Mouse (Mus musculus) small intestine, adult 2 months (tissue): ENCODE data around the gene Prkd1.

Experiments
- CTCF ChIP-seq: fragments of 200-500 bp; IDR thresholded peaks from 2 replicates; pipeline ENCODE4 v1.5.1; 2012; ENCODE audit warnings: low read depth, mild to moderate bottlenecking, control low read depth, inconsistent platforms, low read length, moderate library complexity, mixed read lengths; ENCODE audit not compliant: insufficient replicate concordance, insufficient read length; ENCODE audit errors: extremely low read depth
- POLR2A ChIP-seq: fragments of 200-500 bp; IDR thresholded peaks from 2 replicates; pipeline ENCODE4 v1.6.1; 2012; ENCODE audit warnings: low read depth, mild to moderate bottlenecking, control low read depth, inconsistent platforms, low read length, moderate library complexity

DNA sequence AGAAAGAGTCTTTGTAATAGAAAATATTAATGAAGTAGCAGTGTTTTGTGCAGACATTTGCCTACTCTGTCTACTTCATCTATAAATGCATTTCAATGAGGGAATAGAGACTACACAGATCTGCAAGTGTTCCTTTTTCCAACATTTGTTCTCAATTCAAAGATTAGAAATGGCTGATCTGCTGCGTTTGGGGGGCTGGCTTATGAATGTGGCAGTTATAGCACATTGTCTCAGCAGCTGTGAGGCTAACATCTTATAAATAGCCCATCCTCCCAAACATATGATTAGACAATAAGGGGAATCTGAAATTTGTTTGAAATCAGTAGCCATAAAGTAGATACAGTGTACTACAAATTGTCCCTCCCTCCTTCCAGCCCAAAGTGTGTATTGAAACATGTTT, 83.7 kb downstream of the Prkd1 start:
- no peak for TF ChIP-seq CTCF
- no peak for TF ChIP-seq POLR2A
